Mouse (Mus musculus) lung, embryonic 15.5 days (tissue): ENCODE data around the gene 1700016H13Rik. TPM values are rescaled to one million over a fixed set of nuclear protein-coding genes. Genes with fewer than 3 reads are reported as not detected.

Experiments
- ATAC-seq: fragments of 200-750 bp; cut with Nextera tagmentation; 2 replicates; pipeline ENCODE4 v1.8.0; 2017; ENCODE audit warnings: moderate number of reproducible peaks, borderline replicate concordance; ENCODE audit not compliant: low FRiP score, low TSS enrichment; ENCODE audit errors: extremely low read depth
- H3K27ac ChIP-seq: fragments of 300-500 bp; sonication (generic); 2 replicates; pipeline ENCODE4 v1.5.1; 2015; ENCODE audit warnings: moderate library complexity, mild to moderate bottlenecking, inconsistent platforms
- H3K27me3 ChIP-seq: fragments of 300-500 bp; sonication (generic); 2 replicates; pipeline ENCODE4 v1.6.1; 2015; ENCODE audit warnings: inconsistent platforms
- H3K36me3 ChIP-seq: fragments of 300-500 bp; sonication (generic); 2 replicates; pipeline ENCODE4 v1.6.1; 2015; ENCODE audit warnings: inconsistent platforms
- H3K4me1 ChIP-seq: fragments of 300-500 bp; sonication (generic); 2 replicates; pipeline ENCODE4 v1.6.1; 2015; ENCODE audit warnings: inconsistent platforms
- H3K4me2 ChIP-seq: fragments of 300-500 bp; sonication (generic); 2 replicates; pipeline ENCODE4 v1.6.1; 2015; ENCODE audit warnings: inconsistent platforms, mild to moderate bottlenecking, moderate library complexity
- H3K4me3 ChIP-seq: fragments of 300-500 bp; sonication (generic); 2 replicates; pipeline ENCODE4 v1.5.1; 2015; ENCODE audit warnings: mild to moderate bottlenecking, inconsistent platforms
- H3K9ac ChIP-seq: fragments of 300-500 bp; sonication (generic); 2 replicates; pipeline ENCODE4 v1.6.1; 2015; ENCODE audit warnings: inconsistent platforms
- H3K9me3 ChIP-seq: fragments of 300-500 bp; sonication (generic); 2 replicates; pipeline ENCODE4 v1.6.1; 2016; ENCODE audit warnings: inconsistent platforms
- WGBS: fragments of 180-500 bp; shearing (Covaris S2); methylation state at CpG from one replicate; pipeline ENCODE4 v1.1.7; 2015; 5-methylcytosine and 5-hydroxymethylcytosine counted together
- polyA plus RNA-seq: library from polyadenylated mRNA; unstranded; fragments of >200 nt; fragmentation: Nextera tagmentation; extraction: Ambion mirVana; gene quantifications from 2 replicates; pipeline ENCODE4 v1.2.1, GENCODE M21; 2015

1700016H13Rik gene
- 0.39 and 0.51 TPM in 2 replicates for polyA plus RNA-seq

- Histone ChIP-seq H3K9ac (peak within 1 kb of the TSS; percentile 64), H3K9me3 (no peaks in the 10 kb centered on the region), H3K4me3 (peak within 1 kb of the TSS; percentile 62), H3K36me3 (no peaks in the 10 kb centered on the region), H3K27ac (peak within 1 kb of the TSS; percentile 3; the same call in 1 of the 2 replicates), H3K4me1 (peaks cover 6% of the 10 kb centered on the region), H3K4me2 (peak within 1 kb of the TSS; percentile 99), H3K27me3 (no peaks in the 10 kb centered on the region)
- peak; percentile 73 for ATAC-seq
- WGBS, result under 1% methylated on average over 49 of the region's 56 CpGs
Measured at GRCm38 (mm10) chr5:103655346-103656118, at the start of gene 1700016H13Rik. 1700016H13Rik (minus strand) TSS chr5:103656010.

GRCm38 (mm10) chr5:103705331-103705730 lies 49.5 kb upstream of the 1700016H13Rik start:
- Histone ChIP-seq H3K9ac (no peak overlapping the region), H3K27ac (no peak overlapping the region), H3K4me3 (no peak overlapping the region), H3K4me2 (no peak overlapping the region), H3K36me3 (no peaks in the 10 kb centered on the region), H3K9me3 (no peaks in the 10 kb centered on the region), H3K4me1 (no peaks in the 10 kb centered on the region), H3K27me3 (no peaks in the 10 kb centered on the region)
- 94% methylated on average over 4 of the region's 4 CpGs for WGBS
- no peak for ATAC-seq

DNA sequence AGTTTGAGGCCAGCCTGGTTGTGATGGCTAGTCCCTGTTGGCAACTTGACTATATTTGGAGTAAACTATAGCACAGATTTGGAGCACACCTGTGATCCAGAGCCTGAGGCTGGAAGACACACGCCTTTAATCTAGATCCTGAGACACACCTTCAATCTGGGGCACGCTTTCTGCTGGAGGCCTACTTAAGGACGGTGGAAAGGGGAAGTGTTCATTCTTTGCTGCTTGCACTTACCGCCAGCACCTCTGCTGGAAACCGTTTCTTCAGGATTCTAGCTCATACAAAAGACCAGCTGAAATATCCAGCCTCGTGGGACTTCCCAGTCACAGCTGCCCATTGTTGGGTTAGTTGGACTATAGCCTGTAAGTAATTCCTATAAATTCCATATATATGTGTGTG lies 46.7 kb upstream of the 1700016H13Rik start:
- Histone ChIP-seq H3K9ac (no peak overlapping the region), H3K4me1 (no peaks in the 10 kb centered on the region), H3K27me3 (no peaks in the 10 kb centered on the region), H3K36me3 (no peaks in the 10 kb centered on the region), H3K4me3 (no peak overlapping the region), H3K9me3 (no peaks in the 10 kb centered on the region), H3K4me2 (no peak overlapping the region), H3K27ac (no peak overlapping the region)
- ATAC-seq, result no peak
- WGBS, result 73% methylated on average over 6 of the region's 6 CpGs

DNA sequence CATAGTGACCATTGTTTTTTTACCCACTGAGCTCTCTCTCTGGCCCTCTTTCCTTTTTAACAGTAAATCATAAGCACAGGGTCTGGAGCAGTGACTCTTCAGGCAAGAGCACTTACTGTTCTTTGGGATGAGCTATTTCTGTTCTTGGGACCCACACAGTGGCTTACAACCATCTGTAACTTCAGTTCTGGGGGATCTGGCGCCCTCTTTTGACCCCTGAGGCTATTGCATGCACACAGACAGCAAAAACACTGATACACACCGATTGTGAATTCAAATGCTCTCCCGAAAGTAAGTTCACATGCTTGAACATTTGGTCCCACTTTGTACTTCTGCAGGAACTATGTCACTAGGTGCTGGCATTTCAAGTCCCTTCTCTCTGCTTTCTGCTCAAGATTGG lies 45.7 kb upstream of the 1700016H13Rik start:
- WGBS, result 60% methylated on average over 3 of the region's 3 CpGs

DNA sequence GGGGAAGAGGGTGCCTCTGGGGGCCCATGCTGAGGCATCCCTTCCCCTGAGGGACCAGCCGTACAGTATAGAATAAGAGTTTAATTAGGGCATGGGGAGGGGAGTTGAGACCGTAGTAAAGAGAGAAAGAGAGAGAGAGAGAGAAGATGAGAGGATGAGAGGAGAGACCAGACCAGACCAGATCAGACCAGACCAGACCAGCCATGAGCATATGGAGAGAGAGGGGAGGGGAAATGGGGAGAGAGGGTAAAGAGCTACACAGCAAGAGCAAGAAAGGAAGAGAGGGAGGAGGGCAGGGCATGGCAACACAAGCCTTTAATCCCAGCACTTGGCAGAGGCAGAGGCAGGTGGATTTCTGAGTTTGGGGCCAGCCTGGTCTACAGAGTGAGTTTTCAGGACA lies 44.9 kb upstream of the 1700016H13Rik start:
- Histone ChIP-seq H3K27me3 (no peaks in the 10 kb centered on the region), H3K9ac (no peak overlapping the region), H3K36me3 (no peaks in the 10 kb centered on the region), H3K4me2 (no peak overlapping the region), H3K9me3 (no peaks in the 10 kb centered on the region), H3K4me1 (no peaks in the 10 kb centered on the region), H3K4me3 (no peak overlapping the region), H3K27ac (no peak overlapping the region)
- no peak for ATAC-seq
- WGBS, result 84% methylated on average over 2 of the region's 2 CpGs

More for the DNA sequence above, 45.7 kb upstream of the 1700016H13Rik start:
- Histone ChIP-seq H3K36me3 (no peaks in the 10 kb centered on the region), H3K4me2 (no peak overlapping the region), H3K9ac (no peak overlapping the region), H3K9me3 (no peaks in the 10 kb centered on the region), H3K4me1 (no peaks in the 10 kb centered on the region), H3K4me3 (no peak overlapping the region), H3K27ac (no peak overlapping the region), H3K27me3 (no peaks in the 10 kb centered on the region)
- no peak for ATAC-seq

GRCm38 (mm10) chr5:103699537-103699936 lies 43.7 kb upstream of the 1700016H13Rik start:
- H3K27me3 ChIP-seq, result no peaks in the 10 kb centered on the region
- H3K36me3 ChIP-seq, result no peaks in the 10 kb centered on the region
- no peak overlapping the region for H3K4me2 ChIP-seq
- H3K4me1 ChIP-seq, result no peaks in the 10 kb centered on the region
- no peaks in the 10 kb centered on the region for H3K9me3 ChIP-seq
- H3K27ac ChIP-seq, result no peak overlapping the region
- H3K9ac ChIP-seq, result no peak overlapping the region
- no peak overlapping the region for H3K4me3 ChIP-seq
- WGBS, result 51% methylated on average over 4 of the region's 4 CpGs
- ATAC-seq, result no peak

GRCm38 (mm10) chr5:103698577-103698976 lies 42.8 kb upstream of the 1700016H13Rik start:
- peaks cover 9% of the 10 kb centered on the region for H3K27me3 ChIP-seq
- H3K9me3 ChIP-seq, result no peaks in the 10 kb centered on the region
- no peak overlapping the region for H3K4me2 ChIP-seq
- H3K9ac ChIP-seq, result no peak overlapping the region
- H3K36me3 ChIP-seq, result no peaks in the 10 kb centered on the region
- ATAC-seq, result no peak
- H3K4me3 ChIP-seq, result no peak overlapping the region
- H3K27ac ChIP-seq, result no peak overlapping the region
- 82% methylated on average over 4 of the region's 4 CpGs for WGBS
- H3K4me1 ChIP-seq, result peaks cover 3% of the 10 kb centered on the region; the same call in 1 of the 2 replicates

DNA sequence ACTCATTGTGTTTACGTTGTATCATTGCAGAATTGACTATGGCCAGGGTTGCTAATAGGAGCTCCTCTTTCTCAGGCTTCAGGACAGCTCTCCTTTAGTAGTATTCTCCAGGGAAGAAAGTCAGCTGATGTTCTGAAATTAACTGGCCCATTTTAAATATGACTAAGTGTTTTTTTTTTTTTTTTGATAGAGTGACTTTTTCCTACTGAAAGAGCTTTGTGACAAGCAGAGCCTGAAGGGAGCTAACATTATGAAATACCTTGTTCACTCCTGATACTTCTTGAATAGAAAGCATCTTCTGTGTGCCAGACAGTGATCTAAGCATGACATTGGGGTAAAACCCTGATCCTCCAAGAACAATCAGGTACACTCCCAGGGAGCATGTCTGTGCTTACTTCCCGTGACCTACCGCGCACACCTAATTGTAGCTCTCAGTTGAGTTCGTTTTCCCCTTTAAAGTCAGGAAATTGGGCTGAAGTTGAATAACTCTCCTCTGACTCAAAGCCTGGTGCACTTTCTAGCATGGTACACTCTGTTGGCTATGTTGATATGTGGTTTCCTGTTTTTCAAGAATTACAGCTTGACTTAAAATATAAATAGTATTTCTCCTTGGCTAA lies 42.2 kb upstream of the 1700016H13Rik start:
- H3K9me3 ChIP-seq, result no peaks in the 10 kb centered on the region
- WGBS, result 72% methylated on average over 5 of the region's 5 CpGs
- no peak overlapping the region for H3K27ac ChIP-seq
- H3K36me3 ChIP-seq, result no peaks in the 10 kb centered on the region
- peaks cover 9% of the 10 kb centered on the region for H3K4me1 ChIP-seq
- no peak overlapping the region for H3K4me3 ChIP-seq
- H3K27me3 ChIP-seq, result peaks cover 15% of the 10 kb centered on the region
- no peak overlapping the region for H3K4me2 ChIP-seq
- ATAC-seq, result no peak
- no peak overlapping the region for H3K9ac ChIP-seq

DNA sequence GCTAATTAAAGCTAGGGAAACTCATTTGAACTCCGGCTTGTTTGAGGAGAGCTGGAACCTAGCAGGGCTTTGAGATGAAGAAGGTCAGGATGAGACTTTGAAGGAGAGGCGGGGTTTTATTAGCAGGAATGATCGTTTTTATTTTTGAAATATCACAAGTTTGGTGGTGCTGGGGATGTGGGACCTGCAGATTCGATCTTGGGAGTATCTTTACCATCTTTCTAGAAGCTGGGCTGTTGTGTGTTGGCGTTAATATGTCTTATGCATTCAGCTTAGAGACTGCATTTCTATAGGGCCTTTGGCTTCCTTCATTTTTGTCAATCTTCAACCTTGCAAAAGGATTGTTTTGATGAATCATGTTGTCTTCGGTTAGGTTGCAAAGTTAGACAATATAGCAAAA lies 38.3 kb upstream of the 1700016H13Rik start:
- H3K4me2 ChIP-seq, result peak overlapping the region; percentile 100; the same call in 1 of the 2 replicates
- H3K9ac ChIP-seq, result no peak overlapping the region
- H3K36me3 ChIP-seq, result no peaks in the 10 kb centered on the region
- no peak overlapping the region for H3K27ac ChIP-seq
- peaks cover 14% of the 10 kb centered on the region for H3K4me1 ChIP-seq
- ATAC-seq, result no peak
- H3K4me3 ChIP-seq, result no peak overlapping the region
- no peaks in the 10 kb centered on the region for H3K9me3 ChIP-seq
- 59% methylated on average over 6 of the region's 6 CpGs for WGBS
- H3K27me3 ChIP-seq, result peaks cover 23% of the 10 kb centered on the region

DNA sequence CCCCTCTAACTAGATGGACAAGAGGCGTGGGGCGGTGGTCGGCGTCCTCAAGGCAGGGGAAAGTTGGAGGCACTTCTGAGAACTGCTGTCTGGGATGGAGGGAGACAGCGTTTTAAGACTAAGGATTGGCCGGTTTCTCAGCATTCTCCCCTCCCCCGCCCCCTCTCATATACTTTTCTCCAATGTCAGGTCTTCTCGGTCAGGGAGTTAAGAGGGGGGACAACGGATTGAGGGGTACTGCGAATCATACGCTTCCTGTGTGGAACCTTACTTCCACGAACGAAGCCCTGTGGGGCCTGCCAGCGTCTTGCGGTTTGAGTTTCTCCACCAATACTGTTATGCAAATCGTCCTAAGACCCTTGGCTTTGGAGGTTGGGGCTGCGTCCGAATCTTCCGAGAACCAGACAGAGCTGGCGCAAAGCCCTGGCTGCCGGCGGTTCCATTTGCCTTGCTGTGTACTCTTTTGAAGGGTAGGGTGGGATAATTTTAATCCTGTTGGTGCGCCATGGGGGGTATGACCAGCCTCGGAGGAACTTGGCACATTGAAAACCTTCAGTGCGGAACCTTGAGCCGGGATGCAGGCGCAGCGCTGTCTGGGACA lies 37.3 kb upstream of the 1700016H13Rik start:
- peak overlapping the region; percentile 48; the same call in 1 of the 2 replicates for H3K9ac ChIP-seq
- peak overlapping the region; percentile 100 for H3K4me2 ChIP-seq
- peaks cover 14% of the 10 kb centered on the region for H3K4me1 ChIP-seq
- WGBS, result 1% methylated on average over 28 of the region's 28 CpGs
- no peak overlapping the region for H3K27ac ChIP-seq
- no peaks in the 10 kb centered on the region for H3K36me3 ChIP-seq
- peak overlapping the region; percentile 72 for H3K4me3 ChIP-seq
- ATAC-seq, result no peak
- H3K27me3 ChIP-seq, result peaks cover 23% of the 10 kb centered on the region
- H3K9me3 ChIP-seq, result no peaks in the 10 kb centered on the region

GRCm38 (mm10) chr5:103692531-103693040 lies 36.8 kb upstream of the 1700016H13Rik start:
- peak overlapping the region; percentile 48 for H3K9ac ChIP-seq
- under 1% methylated on average over 34 of the region's 34 CpGs for WGBS
- H3K36me3 ChIP-seq, result no peaks in the 10 kb centered on the region
- peak; percentile 11 for ATAC-seq
- peaks cover 23% of the 10 kb centered on the region for H3K27me3 ChIP-seq
- no peaks in the 10 kb centered on the region for H3K9me3 ChIP-seq
- peak overlapping the region; percentile 100 for H3K4me2 ChIP-seq
- H3K4me1 ChIP-seq, result peaks cover 14% of the 10 kb centered on the region
- H3K4me3 ChIP-seq, result peak overlapping the region; percentile 72
- no peak overlapping the region for H3K27ac ChIP-seq
